Mouse (Mus musculus) liver, embryonic 11.5 days (tissue): ENCODE measurements around the gene Entpd7. TPM values are rescaled to one million over a fixed set of nuclear protein-coding genes. Genes with fewer than 3 reads are reported as not detected.

Source experiments
- ATAC-seq: fragments of 200-750 bp; cut with Nextera tagmentation; replicated peaks from 2 replicates; pipeline ENCODE4 v1.8.0; 2017; ENCODE audit warnings: moderate number of reproducible peaks, mild to moderate bottlenecking, moderate TSS enrichment, moderate library complexity; ENCODE audit not compliant: low FRiP score
- DNase-seq: peaks from one replicate; pipeline ENCODE4 v3.0.0-alpha.2; 2017; ENCODE audit warnings: low spot score
- H3K27ac ChIP-seq: fragments of 300-500 bp; sonication (generic); 2 replicates; pipeline ENCODE4 v1.5.1; 2014; ENCODE audit warnings: mild to moderate bottlenecking, low read depth, low read length, control low read depth
- H3K27me3 ChIP-seq: fragments of 300-500 bp; sonication (generic); replicated peaks from 2 replicates; pipeline ENCODE4 v1.6.1; 2014; ENCODE audit warnings: low read length, mixed read lengths; ENCODE audit not compliant: control insufficient read depth, insufficient read depth
- H3K36me3 ChIP-seq: fragments of 300-500 bp; sonication (generic); 2 replicates; pipeline ENCODE4 v1.6.1; 2014; ENCODE audit warnings: mild to moderate bottlenecking, low read length, moderate library complexity, mixed read lengths; ENCODE audit not compliant: control insufficient read depth, insufficient read depth
- H3K4me1 ChIP-seq: fragments of 300-500 bp; sonication (generic); replicated peaks from 2 replicates; pipeline ENCODE4 v1.6.1; 2014; ENCODE audit warnings: low read length, mixed read lengths; ENCODE audit not compliant: control insufficient read depth, insufficient read depth
- H3K4me2 ChIP-seq: fragments of 300-500 bp; sonication (generic); 2 replicates; pipeline ENCODE4 v1.6.1; 2014; ENCODE audit warnings: mild to moderate bottlenecking, control low read depth, moderate library complexity
- H3K4me3 ChIP-seq: fragments of 300-500 bp; sonication (generic); 2 replicates; pipeline ENCODE4 v1.5.1; 2014; ENCODE audit warnings: low read depth, low read length, control low read depth
- H3K9ac ChIP-seq: fragments of 300-500 bp; sonication (generic); 2 replicates; pipeline ENCODE4 v1.6.1; 2014; ENCODE audit warnings: low read depth, low read length, control low read depth
- H3K9me3 ChIP-seq: fragments of 300-500 bp; sonication (generic); 2 replicates; pipeline ENCODE4 v1.6.1; 2016; ENCODE audit warnings: low read length, inconsistent platforms, mixed read lengths; ENCODE audit not compliant: control insufficient read depth
- WGBS: fragments of 180-500 bp; shearing (Covaris S2); extraction: QIAGEN DNeasy Blood & Tissue Kit; methylation state at CpG from one replicate; pipeline ENCODE4 v1.1.7; 2014; 5-methylcytosine and 5-hydroxymethylcytosine counted together
- polyA plus RNA-seq: library from polyadenylated mRNA; unstranded; fragments of >200 nt; fragmentation: Nextera tagmentation; extraction: Ambion mirVana; gene quantifications from 2 replicates; pipeline ENCODE4 v1.2.1, GENCODE M21; 2014

The Entpd7 gene
- polyA plus RNA-seq, 1 experiment from 2014 or later, result 9.2 TPM

GRCm38 (mm10) chr19:43669136-43669759, 20.2 kb upstream of the Entpd7 start:
- Histone ChIP-seq H3K27me3 (no peaks in the 10 kb centered on the region), H3K4me1 (peaks cover 8% of the 10 kb centered on the region), H3K4me3 (no peak overlapping the region), H3K27ac (no peak overlapping the region), H3K36me3 (peaks cover 5% of the 10 kb centered on the region; the same call in 1 of the 2 replicates), H3K9ac (no peak overlapping the region), H3K4me2 (no peak overlapping the region), H3K9me3 (no peaks in the 10 kb centered on the region)
- no peak for ATAC-seq
- DNase-seq, result no peak
- 73% methylated on average over 8 of the region's 8 CpGs for WGBS

DNA sequence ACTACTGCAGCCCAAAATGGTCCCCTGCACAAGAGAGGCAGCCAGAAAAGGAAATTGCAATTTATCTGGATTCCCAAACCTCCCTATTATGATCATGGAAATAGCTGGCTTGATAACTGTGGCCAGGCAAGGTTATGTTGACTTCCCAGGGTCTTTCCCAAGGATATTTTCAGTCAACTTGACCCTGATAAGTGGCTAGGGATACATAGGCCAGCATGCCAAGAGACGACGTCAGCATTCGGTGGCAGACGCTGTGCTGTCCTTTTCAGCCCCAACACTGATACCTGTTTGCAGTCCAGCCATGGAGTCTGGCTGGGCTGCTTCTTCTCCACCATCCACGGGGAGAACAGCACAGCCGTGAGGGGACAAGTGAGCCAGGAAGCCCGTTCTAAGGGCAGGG, 18.4 kb upstream of the Entpd7 start:
- DNase-seq (no peak), ATAC-seq (no peak)
- 81% methylated on average over 7 of the region's 7 CpGs for WGBS
- Histone ChIP-seq H3K4me3 (no peak overlapping the region), H3K4me2 (no peak overlapping the region), H3K27ac (no peak overlapping the region), H3K36me3 (peaks cover 4% of the 10 kb centered on the region; the same call in 1 of the 2 replicates), H3K9ac (no peak overlapping the region), H3K9me3 (no peaks in the 10 kb centered on the region), H3K27me3 (no peaks in the 10 kb centered on the region), H3K4me1 (peaks cover 9% of the 10 kb centered on the region)

DNA sequence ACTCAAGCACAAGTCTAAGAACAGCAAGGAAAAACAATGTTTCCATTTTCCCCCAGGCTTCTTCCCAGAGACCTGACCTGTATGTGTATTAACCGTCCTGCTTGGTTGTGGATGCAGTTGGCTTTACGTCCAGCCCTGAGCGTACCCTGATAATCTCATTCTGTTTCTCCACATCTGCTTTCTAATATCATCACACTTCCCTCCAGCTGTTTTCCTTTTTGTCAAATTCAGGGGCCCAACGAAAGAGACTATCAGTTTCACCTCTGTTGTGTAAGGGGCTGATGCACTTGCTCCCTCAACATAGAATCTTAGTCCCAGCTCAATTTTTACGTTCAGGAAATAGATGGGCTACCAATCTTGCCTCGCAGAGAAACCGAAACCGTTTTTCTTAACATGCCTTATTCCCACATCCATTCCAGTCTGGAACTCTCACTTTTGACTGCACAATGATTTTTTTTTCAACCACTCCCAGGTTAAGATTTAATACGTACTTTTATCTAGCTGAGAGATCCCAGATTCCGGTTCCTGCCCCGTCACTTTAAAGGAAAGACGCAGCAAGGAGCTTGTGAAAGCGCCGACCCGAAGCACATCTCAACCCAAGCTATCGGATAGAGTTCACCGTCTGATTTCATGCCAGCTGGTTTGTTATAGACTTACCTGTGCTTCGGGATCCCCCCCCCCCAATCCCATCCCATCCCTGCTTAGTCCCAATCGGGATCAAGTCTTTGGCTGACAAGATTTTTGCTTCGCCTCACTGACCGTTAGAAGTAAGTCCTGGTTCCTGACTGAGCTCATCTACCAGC, 15.8 kb upstream of the Entpd7 start:
- Histone ChIP-seq H3K4me1 (peaks cover 13% of the 10 kb centered on the region), H3K27ac (peak overlapping the region; percentile 76; the same call in 1 of the 2 replicates), H3K27me3 (no peaks in the 10 kb centered on the region), H3K36me3 (no peaks in the 10 kb centered on the region), H3K9me3 (no peaks in the 10 kb centered on the region), H3K9ac (peak overlapping the region; percentile 91), H3K4me2 (peak overlapping the region; percentile 72), H3K4me3 (peak overlapping the region; percentile 92)
- WGBS, result 4% methylated on average over 21 of the region's 21 CpGs
- ATAC-seq (no peak), DNase-seq (no peak)

DNA sequence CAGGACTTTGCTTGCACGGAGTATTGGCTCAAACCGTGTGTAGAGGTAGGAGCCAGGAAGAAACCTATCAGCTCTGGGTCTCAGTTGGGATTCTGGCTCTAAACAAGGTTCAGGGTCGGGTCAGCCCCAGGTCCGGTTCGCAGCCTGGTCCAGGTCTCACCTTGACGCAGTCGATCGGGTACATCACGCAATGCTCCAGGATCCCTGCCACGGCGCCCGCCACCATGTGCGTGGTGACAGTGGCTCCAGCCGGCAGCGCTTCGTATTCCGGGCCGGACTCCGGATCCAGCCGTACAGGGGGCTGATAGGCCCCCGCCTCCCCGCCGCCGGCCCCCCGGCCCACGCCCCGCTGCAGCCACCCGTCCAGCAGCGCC, 15.2 kb upstream of the Entpd7 start:
- Histone ChIP-seq H3K27me3 (no peaks in the 10 kb centered on the region), H3K9me3 (no peaks in the 10 kb centered on the region), H3K4me1 (peaks cover 13% of the 10 kb centered on the region), H3K4me3 (peak overlapping the region; percentile 92), H3K36me3 (no peaks in the 10 kb centered on the region), H3K27ac (peak overlapping the region; percentile 76), H3K4me2 (peak overlapping the region; percentile 72), H3K9ac (peak overlapping the region; percentile 91)
- ATAC-seq, result no peak; the same call in 1 of the 2 replicates
- under 1% methylated on average over 29 of the region's 29 CpGs for WGBS
- no peak for DNase-seq

DNA sequence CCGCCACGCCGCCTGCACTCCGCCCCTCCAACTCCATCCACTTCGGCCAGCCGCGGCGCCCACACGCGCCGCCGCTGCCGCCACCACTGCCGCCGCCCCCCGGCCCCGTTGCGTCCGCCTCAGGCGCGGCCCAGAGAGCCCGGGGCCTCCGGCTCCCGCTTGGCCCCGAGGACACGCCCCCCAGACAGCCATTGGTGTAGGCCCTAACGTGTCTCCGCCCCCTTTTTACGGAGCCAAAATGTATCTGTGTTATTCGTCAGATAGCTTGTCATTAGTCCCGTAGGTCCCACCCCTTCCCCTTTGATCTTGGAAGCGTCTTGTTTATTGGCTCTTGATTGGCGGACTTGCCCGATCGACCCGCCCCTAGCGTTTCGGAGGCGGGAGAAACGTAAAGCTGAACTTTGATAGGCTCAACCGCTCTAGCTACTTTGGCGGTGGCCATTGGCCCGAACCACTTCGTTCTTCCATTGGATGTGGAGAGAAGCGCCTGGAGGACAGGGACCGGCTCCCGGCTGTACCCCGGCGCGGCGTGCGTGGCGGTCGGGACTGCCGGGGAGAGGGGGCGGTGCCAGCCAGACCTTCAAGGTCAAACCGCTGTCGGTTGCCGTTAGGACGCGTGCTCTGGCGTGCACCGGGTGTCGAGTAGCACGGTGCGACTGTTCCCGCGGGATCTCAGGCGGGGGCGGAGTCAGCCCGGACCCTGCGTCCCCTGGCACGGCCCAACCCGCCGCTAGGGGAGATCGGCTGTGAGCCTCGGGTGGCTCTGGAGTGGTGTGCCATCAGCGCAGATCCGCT, 14.5 kb upstream of the Entpd7 start, which contains the start of gene Slc25a28:
Gene Slc25a28, minus strand, starts transcription at position 152 of the 795 bp plus-strand sequence.
- peaks cover 13% of the 10 kb centered on the region for H3K4me1 ChIP-seq
- peak within 1 kb of the TSS; percentile 91 for H3K9ac ChIP-seq
- no peaks in the 10 kb centered on the region for H3K36me3 ChIP-seq
- no peaks in the 10 kb centered on the region for H3K27me3 ChIP-seq
- WGBS, result under 1% methylated on average over 76 of the region's 79 CpGs
- H3K27ac ChIP-seq, result peak within 1 kb of the TSS; percentile 98
- DNase-seq (peak; percentile 99), ATAC-seq (peak; percentile 93)
- peak within 1 kb of the TSS; percentile 83 for H3K4me2 ChIP-seq
- peak within 1 kb of the TSS; percentile 92 for H3K4me3 ChIP-seq
- H3K9me3 ChIP-seq, result no peaks in the 10 kb centered on the region

DNA sequence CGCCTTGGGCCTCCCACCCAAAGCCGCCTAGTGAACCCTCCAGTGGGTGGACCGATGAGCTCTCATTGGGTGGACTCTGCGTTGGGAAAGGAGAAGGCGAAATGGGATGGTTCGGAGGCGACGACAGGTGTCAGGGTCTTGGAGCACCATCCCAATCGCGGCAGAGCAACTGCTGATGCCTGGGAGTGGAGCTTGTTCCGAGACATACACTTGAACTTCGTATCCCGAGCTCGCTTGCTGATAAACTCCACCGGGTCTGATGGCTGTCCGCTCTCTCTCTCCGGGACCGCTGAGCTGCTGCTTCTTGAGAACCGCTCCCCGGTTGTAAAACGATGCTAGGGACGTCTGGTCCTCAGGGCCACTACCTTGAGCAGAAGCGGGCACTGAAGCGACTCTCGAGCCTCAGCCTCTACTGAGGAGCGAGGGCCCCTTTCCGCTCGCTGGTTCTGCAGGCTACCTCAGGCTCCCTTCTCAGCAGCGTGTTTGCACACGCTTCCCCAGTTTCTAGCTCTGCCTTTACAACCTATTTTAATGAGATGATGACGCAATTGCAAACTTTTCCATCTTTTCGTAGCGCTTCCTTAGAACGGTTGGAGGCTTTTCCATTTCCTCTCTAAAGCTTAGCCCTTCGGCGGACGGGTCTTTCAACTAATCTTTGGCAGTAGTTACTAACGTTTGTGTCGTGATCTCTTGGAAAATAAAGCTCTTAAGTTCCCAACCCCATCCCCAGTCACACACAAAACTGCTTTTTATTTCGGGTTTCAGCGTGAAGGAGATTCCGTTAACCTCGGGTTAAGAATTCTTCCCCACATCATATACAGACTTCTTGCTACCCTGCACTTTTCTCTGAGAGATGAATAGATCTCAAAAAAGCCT, 13.7 kb upstream of the Entpd7 start:
- 2% methylated on average over 43 of the region's 43 CpGs for WGBS
- peak; percentile 9 for ATAC-seq
- DNase-seq, result no peak

GRCm38 (mm10) chr19:43678467-43679003, 10.9 kb upstream of the Entpd7 start:
- no peak overlapping the region; the same call in 1 of the 2 replicates for H3K27ac ChIP-seq
- H3K27me3 ChIP-seq, result no peaks in the 10 kb centered on the region
- whole genome bisulfite sequencing, result 69% methylated on average over 8 of the region's 8 CpGs
- ATAC-seq (no peak), DNase-seq (no peak)
- H3K9ac ChIP-seq, result no peak overlapping the region
- no peak overlapping the region for H3K4me3 ChIP-seq
- no peaks in the 10 kb centered on the region for H3K9me3 ChIP-seq
- peaks cover 5% of the 10 kb centered on the region; the same call in 1 of the 2 replicates for H3K4me1 ChIP-seq
- H3K36me3 ChIP-seq, result no peaks in the 10 kb centered on the region
- no peak overlapping the region for H3K4me2 ChIP-seq

More for the DNA sequence above, 13.7 kb upstream of the Entpd7 start:
- Histone ChIP-seq H3K4me3 (peak overlapping the region; percentile 92), H3K4me1 (peaks cover 13% of the 10 kb centered on the region), H3K36me3 (no peaks in the 10 kb centered on the region), H3K9me3 (no peaks in the 10 kb centered on the region), H3K4me2 (peak overlapping the region; percentile 83), H3K9ac (peak overlapping the region; percentile 85), H3K27ac (peak overlapping the region; percentile 98), H3K27me3 (no peaks in the 10 kb centered on the region)
